Mouse (Mus musculus) layer of hippocampus, adult 18-20 months (tissue): ENCODE results near the gene Sh2b1. TPM values are rescaled to one million over a fixed set of nuclear protein-coding genes. Genes with fewer than 3 reads are reported as not detected.
"Not testable (repeated sequence)": the region's sequence is repeated elsewhere in the genome, so short reads cannot be mapped to it uniquely, and the experiment has no call there.

Source experiments
- DNase-seq, 2 experiments: peaks; one replicate each; pipeline ENCODE4 v3.0.0; 2022; ENCODE audit warnings: low spot score in 2 of 2
- long read RNA-seq: library from polyadenylated mRNA; stranded (forward); transcript quantifications from one replicate; pipeline ENCODE4 v2.0.0, GENCODE M21; 2021
- total RNA-seq, 2 experiments: library from RNA; stranded (reverse); gene quantifications; 2 replicates each; pipeline ENCODE4 v1.2.3; 2021

Sh2b1 gene
- 10 to 100 TPM; 75.0 to 76.4 TPM for total RNA-seq
- long read RNA-seq, transcript Sh2b1-206 (9 exons, 3,011 nt) = minor isoform, 6 of 92 reads
- long read RNA-seq, transcript Sh2b1-204 (9 exons, 2,854 nt) = major isoform, 22 of 92 reads
- long read RNA-seq, partial matches to known transcripts = 17 of 92 reads
- long read RNA-seq, other reads (novel, unspliced or antisense) = 40 of 92 reads

DNA sequence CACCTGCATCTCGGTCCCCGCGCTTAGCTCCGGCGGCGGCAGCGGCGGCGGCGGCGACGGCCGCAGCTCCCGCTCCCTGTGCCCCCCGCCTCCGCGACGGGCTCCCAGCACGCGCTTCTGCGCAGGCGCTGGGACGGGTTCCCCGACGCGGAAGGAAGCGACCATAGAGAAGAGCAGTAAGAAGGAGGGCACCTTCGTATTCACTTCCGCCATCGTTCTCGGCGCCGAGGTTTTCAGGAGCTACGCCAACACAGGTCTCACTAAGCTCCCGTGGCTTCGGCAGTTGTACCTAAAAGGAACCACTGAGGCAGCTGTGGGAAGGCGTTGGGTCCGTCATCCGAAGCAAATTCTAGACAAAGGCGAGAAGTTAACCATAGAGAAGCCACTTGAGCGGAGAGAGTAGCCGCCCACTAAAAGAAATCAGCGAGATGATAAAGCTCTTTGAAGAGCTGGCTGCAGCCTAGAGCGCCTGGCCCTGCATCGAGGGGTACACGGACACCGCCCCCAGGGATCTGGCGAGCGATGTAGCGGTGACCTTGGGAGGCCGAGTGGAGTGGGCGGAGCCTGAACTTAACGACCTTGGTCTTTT, at the start of gene Sh2b1:
TSS of gene Sh2b1 (minus strand) at position 432 of the 589 bp plus-strand sequence.
- peak; percentile 88 to 90 for DNase-seq

DNA sequence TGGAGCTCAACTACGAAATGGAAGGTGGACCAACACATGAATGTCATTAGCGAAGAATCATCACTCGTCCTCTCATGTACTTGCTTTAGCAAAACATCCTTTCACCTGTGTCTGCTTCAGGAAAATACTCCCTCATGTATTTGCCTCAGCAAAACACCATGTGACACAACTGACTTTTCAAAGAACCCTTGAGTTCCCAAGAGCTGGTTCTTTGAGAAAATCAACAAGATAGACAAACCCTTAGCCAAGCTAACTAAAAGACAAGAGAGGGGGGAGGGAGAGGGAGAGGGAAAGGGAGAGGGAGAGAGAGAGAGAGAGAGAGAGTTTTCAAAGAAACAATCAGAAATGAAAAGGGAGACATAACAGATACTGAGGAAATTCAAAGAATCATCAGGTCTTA, 48.1 kb upstream of the Sh2b1 start:
- DNase-seq = no peak

DNA sequence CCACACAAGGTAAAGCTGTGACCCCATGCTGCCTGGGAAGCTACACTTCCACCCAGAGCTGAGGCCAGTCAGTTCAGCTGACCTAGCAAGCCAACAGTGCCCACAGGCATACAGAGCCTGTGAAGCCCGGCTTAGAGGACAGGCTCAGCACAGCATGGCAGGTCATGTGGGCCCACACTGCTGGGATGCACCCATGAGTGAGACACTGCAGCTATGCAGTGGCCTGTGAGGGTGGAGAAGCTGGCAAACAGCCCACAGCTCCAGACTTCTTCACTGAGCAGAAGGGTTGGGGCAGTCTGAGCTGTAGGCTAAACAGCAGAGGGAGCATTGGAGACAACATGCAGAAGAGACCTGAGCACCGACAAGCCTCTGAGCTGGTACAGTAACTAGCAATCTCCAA, 44.3 kb upstream of the Sh2b1 start:
- DNase-seq = peak in 1 of 2 experiments; percentile 23

DNA sequence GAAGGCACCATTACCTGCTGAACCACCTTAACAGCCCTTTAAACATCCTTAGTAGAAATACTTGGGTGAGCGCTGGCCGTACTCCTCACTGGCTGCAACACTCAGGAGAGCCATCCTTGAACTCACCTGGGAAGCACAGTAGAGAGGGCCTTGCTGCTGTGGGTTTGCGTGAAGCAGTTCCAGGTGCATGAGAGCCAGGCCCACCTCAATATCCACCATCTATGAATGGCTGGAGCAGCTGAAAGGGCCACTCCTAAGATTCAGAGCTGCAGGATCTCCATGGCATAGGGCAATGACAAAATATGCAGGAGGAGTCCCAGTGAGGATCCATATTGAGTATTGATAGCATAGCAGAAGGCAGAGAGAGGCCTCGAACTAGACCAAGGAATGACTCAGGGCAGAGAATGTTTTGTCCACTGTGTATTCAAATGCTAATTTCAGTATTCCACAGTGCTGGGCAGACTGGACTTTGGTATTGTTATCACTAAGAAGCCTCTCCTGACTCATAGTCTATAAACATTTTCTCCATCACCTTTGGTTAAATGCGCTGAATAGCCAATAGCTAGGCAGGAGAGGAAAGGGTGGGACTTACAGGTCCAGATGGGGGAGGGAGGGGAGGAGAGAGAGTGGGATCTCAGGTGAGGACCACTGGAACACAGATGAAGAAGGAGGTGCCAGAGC, 43.2 kb upstream of the Sh2b1 start:
- DNase-seq = no peak

DNA sequence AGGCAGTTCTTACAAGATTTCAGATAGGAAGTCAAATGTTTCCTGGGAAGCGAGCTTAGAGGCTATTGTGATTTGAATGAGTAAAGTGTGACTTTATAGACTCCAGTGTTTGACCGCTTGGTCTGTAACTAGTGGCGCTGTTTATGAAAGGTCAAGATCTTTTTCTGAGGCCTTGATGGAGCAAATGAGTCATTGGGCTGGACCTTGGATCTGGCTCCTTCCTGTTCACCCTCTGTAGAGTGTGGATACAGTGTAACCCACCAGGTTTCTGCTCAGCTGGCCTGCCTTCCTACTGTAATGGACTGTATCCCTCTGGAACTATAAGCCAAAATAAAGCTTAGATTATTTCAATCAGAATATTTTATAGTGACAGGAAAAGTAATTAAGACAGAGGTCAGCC, 36.1 kb upstream of the Sh2b1 start:
- no peak for DNase-seq

DNA sequence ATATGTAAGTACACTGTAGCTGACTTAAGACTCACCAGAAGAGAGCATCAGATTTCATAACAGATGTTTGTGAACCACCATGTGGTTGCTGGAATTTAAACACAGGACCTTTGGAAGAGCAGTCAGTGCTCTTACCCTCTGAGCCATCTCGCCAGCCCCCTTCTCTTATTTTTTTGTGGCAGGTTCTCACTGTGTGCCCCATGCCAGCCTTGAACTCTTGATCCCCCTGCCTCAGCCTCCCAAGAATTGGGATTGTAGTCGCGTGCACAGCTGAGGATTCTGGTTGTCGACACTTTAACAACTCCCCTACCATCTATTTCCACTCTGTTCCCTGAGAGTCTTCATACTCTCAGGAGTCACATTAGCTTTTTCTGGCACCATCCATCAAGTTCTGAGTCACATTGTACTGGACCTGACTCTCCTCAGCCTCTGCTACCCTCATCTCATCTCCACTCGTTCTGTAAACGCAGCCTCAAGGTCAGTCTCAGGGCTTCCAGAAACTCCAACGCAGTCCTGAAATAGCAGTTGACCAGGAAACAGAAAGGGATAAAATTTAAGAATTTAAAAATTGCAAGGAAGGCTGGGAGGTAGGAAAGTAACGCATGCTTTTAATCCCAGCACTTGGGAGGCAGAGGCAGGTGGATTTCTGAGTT, 32.0 kb upstream of the Sh2b1 start:
- no peak for DNase-seq

DNA sequence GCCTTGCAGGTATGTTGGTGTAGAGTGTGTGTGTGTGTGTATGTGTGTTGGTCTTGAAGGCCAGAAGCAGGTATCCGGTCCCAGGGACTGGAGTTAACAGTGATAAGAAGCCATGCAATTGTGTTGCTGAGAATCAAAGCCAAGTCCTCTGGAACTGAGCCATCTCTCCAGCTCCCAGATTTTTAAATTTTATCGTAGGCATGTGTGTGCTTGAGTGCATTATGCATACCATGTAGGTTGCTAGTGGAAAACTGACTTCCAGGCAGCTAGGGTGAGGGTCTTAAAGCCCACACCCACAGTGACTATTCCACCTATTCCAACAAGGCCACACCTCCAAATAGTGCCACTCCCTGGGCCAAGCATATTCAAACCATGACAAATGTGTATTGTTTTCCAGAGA, 29.7 kb upstream of the Sh2b1 start:
- peak in 1 of 2 experiments; percentile 31 for DNase-seq

DNA sequence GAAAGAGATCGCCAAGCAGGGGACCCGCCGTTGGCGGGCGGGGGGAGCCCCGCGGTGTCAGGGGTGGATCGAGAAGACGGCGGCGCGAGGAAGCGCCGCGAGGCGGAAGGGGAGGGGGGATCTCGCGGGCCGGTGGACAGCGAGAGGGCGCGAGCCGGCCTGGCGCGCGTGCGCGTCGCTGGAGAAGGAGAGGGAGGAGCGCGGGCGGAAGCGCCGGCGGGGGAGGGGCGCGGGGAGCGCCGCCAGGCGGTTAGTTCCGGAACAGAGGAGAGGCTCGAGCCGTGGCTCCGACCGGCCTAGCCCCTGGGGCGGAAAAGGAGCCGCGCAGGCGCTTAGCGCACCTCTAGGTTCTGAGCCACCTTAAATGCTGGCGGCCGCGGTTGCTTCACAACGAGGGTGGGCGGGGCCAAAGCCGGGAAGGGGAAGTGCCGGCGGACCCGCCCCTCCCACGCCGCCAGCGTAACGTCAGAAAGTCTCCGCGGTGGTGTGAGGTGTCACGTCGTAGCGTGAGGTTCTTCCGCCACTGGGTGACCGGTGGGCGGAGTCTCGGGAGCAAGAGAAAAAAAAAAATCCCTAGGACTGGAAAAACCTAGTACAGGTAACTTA, 28.2 kb upstream of the Sh2b1 start, which contains the start of gene Atxn2l:
TSS of gene Atxn2l (minus strand) at position 165 of the 606 bp plus-strand sequence.
- DNase-seq = peak; percentile 98 to 99

DNA sequence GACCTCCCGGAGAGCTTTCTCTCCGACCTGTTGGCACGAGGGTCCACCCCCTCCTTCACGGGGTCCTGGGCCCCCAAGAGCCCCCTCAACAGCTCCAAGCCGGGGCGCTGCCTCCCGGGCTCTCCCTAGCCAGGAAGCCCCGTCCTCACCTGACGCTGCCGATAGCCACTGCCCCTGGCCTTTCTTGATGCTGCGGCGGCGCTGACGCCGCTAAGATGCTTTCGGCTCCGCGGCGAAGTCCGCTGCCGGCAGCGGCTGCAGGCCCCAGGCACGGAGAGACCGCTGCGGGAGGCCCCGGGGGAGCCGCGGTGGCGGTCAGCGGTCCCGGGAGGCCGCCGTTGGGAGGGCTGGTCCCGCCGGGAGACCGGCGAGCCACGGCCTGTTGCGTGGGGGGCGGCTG, 27.5 kb upstream of the Sh2b1 start:
- DNase-seq = no peak

DNA sequence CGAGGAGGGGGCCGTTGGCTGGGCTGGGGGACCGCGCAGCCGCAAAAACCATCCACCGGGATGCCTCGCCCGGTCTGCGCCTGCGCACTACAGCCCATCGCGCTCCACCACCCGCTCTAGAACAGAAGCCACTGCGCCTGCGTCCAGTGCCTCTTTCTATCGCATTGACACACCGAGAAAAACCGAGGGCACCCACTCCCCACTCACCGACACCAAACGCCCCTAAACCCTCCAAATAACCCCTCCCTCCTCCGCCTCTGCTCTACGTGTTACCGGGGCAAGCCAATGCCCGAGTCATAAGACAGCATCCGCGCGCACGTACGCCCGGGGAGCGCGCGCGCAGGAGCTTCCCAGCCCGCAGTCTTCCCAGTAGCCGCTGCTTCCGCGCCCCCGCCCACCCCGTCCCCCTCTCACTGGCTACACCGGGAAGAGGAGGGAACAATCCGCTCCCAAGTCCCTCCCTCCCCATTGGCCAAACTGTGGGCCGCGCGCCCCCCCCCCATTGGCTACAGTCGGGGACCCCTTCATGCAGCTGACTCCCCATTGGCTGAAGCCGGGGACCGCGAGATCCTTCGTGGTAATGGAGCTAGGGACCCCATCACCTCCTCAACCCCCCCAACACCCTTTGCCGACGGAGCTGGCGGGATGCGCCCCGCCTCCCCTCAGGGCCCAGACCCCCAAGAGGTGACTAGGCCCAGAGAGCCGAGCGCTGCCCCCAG, 27.0 kb upstream of the Sh2b1 start:
- peak; percentile 89 to 95 for DNase-seq

DNA sequence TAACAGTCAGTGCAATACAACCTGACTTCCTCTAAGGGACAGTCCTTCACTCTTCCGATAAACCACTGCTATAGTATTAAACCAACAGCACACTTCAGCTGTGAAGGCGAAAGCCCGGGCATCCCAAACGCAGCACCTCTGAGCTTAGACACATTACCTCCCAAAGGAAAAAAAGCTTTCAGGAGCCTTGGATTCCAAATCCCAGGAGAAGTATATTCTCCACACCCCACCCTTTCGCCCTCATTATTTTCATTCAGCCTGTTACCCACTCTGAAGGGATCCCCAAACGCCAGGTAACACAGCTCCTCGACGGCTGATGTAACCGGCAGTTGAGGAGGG, 26.4 kb upstream of the Sh2b1 start:
- DNase-seq = no peak

DNA sequence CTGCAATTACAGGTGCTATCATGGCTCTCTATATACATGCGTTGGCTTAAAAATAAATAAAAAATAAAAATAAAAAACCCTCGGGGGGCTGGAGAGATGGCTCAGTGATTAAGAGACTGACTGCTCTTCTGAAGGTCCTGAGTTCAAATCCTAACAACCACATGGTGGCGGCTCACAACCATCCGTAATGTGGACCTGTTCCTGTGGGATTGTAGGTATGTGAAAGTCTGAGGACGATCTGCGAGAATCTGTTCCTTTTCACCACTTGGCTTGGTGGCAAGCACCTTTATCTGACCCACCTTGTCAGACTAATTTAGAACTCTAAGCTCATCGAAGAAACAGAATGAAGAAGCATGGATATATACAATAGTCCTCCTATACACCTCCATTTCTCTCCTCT, 24.2 kb upstream of the Sh2b1 start:
- DNase-seq = no peak

DNA sequence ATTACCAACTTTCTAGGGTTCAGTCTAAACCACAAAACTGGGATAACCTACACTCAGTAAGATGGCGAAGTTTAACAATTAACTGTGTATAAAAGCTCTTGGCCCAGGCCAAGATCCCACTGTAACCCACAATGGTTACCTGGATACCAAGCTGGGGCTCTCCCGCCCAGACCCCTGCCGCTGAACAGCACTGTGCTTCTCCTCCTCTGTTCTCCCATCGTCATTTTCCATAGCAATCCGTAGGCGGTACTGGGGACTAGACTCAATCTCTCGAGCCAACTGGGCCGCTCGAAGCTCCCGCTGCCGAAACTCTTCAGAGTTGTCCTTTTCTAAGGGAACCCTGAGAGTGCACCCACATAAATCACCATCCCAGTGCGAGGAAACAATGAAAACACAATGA, 22.7 kb upstream of the Sh2b1 start:
- no peak for DNase-seq

DNA sequence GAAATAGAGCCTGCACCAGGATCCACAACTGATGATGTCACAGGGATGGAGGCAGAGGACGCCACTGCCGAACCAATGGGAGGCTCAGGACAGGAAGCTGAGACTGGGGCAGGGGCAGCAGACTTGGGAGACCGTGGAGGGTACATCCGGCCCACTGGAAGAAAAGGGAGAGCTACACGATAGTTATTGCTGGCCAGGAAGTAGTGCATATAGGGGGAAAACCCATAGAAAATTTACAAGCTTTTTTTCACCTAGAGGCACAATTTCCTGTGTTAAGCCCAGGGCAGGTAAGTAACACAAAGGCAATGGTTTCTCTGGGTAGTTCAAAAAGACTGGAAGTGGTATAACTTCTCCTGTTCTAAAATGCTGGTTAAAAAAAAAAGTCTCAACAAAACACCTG, 21.3 kb upstream of the Sh2b1 start:
- no peak for DNase-seq

DNA sequence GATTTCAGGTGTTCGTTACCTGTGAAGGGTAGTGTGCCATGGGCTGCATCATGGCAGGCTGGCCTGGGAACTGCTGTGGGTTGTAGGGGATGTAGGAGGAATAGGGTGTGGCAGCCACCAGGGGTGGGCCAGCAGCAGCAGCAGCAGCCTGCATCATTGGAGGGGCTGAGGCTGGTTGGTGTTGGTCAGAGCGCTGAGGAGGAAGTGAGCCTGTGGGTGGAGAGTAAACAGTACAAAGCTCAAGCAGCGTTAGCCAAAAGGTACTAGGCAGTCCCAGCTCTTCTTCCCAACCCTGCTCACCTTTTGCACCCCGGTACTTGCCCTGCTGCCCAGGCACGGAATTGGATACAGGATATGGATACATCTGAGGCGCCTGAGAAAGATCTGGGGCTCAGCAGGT, 18.9 kb upstream of the Sh2b1 start:
- no peak for DNase-seq

DNA sequence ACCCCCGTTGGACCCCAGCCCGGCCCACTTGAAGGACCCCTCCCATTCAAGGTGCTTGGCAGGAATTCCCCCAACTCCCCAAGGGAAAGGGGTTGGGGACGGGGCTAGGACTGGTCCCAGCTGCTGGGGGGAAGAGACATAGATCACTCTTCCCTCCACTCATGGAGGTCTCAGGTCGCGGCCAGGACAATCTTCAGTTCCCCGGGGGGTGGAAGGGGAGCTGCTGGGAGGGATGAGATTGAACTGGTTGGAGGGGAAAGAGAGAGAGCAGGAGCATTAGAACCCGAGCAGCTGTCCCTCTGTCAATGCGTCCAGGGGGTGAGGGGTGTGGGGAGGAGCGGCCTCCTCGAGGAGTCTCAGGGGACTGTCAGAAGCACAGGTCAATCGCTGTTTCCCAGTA, 16.7 kb upstream of the Sh2b1 start:
- DNase-seq = no peak

DNA sequence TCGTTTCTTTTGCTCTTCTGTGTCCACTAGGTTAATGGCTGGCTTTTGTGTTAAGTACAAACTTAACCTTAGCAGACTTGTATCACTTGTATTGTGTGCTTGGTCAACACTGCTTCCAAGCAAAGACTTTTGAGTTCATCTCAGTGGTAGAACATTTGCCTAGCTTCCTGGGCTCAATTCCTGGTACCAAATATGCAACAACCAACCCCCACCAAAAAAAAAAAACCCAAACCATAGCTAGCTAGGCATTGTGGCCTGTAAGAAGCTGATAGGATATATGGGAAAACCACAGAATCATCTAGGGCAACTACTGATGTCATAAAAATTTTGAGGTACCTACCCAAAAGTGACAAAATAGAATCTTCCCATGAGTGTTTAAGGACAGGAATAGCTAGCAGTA, 15.8 kb upstream of the Sh2b1 start:
- no peak for DNase-seq

DNA sequence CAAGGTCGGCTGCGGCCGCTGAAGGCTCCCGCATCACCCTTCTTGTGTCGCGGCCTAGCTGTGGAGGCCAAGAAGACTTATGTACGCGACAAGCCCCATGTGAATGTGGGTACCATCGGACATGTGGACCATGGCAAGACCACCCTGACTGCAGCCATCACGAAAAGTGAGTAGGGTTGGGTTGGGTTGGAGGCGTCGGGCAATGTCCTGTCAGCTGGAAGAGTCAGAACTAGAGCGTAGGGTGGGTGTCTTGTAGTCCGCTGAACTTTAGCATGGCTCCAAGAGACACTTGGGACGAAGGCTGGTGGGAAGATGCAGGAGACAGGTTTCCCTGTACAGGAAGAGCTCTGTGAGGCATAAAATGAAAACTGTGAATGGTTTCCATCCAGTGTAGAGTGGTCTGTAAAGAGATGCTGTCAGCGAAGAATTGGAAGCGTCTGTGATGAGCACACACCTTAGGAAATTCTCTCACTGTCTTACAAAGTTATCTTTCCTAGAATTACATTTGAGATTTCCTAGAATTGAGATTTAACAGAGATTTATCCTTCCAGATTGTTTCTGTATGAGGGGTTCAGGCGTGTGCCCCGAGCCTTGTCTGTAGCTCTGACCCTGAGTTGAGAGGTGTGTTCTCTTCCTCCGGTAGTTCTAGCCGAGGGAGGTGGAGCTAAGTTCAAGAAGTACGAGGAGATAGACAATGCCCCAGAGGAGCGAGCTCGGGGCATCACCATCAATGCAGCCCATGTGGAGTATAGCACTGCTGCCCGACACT, 12.6 kb upstream of the Sh2b1 start:
- not testable (repeated sequence) for DNase-seq

DNA sequence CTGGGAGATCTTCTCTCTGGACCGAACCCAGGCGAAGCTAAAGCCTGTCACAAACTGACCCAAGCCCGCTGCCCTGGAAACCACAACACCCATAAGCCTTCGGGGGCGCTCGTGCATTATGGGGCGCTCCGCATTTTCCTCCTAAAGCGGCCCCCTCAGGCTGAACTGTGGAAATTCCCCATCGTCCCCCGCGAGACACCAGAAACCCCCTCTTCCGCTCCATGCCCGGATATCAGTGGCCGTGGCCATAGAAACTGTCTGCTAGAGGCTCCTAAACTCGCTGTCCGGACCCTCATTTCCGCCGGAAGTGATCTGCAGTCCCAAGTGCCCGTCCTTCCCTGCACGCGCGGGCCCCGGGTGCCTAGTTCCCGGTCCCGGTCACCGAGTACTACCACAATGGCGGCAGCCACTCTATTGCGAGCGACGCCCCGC, 11.8 kb upstream of the Sh2b1 start, which contains the start of gene Tufm:
TSS of gene Tufm (plus strand) at position 310 of the 432 bp plus-strand sequence.
- peak; percentile 97 to 99 for DNase-seq

DNA sequence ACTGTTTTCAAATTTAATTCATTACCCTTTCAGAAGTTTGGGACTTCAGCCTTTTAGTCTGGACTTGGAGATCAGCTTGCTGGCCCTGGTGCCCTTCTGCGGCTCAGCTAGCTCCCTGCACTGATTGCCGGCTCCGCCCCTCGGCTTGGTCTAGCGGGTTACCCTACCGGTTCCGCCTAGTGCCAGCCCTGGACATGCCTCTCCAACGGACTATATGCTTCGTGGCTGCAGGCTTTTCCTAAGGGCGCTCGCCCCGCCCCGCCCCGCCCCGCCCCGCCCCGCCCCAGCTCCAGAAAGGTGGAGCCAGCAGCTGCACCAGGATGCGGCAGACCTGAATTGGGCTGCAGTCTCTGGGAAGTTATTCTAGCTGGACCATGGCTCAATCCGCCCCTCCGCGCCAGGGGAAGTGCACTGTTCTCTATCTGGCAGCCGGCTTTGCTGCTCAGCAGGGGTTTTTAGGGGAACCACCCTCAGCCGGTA, 7.2 kb upstream of the Sh2b1 start:
- peak in 1 of 2 experiments; percentile 45 for DNase-seq
